Mouse (Mus musculus) retina, adult 2 months (tissue): ENCODE measurements around the gene Ilf3.

Experiments used
- DNase-seq: peaks from one replicate; pipeline ENCODE4 v3.0.0-alpha.2; 2012; ENCODE audit warnings: low read depth, low spot score

The Ilf3 gene

GRCm38 (mm10) chr9:21402764-21403253 lies 35.1 kb downstream of the Ilf3 start:
- no peak for DNase-seq

GRCm38 (mm10) chr9:21403745-21404144 lies 36.1 kb downstream of the Ilf3 start:
- no peak for DNase-seq

GRCm38 (mm10) chr9:21405525-21405924 lies 37.9 kb downstream of the Ilf3 start:
- DNase-seq = no peak

GRCm38 (mm10) chr9:21407951-21408350 lies 40.3 kb downstream of the Ilf3 start:
- no peak for DNase-seq

- DNase-seq = no peak
Observed at GRCm38 (mm10) chr9:21408624-21409023, 41.0 kb downstream of the Ilf3 start.

GRCm38 (mm10) chr9:21409592-21410317 lies 42.1 kb downstream of the Ilf3 start:
- peak; percentile 74 for DNase-seq

GRCm38 (mm10) chr9:21411669-21412550 lies 44.2 kb downstream of the Ilf3 start, which contains the start of gene Qtrt1:
Gene Qtrt1 (plus strand): TSS chr9:21411837.
- DNase-seq = peak; percentile 72

- no peak for DNase-seq
Observed at GRCm38 (mm10) chr9:21417866-21418265, 50.2 kb downstream of the Ilf3 start.

GRCm38 (mm10) chr9:21419646-21420045 lies 52.0 kb downstream of the Ilf3 start:
- DNase-seq = no peak

- peak; percentile 100 for DNase-seq
Observed at GRCm38 (mm10) chr9:21424631-21425555, 57.2 kb downstream of the Ilf3 start, which contains the start of gene Dnm2. Gene Dnm2 (plus strand): TSS chr9:21424908.

GRCm38 (mm10) chr9:21425556-21425945 lies 57.9 kb downstream of the Ilf3 start:
- DNase-seq = no peak

- no peak for DNase-seq
Observed at GRCm38 (mm10) chr9:21426013-21426412, 58.3 kb downstream of the Ilf3 start.

GRCm38 (mm10) chr9:21426525-21426924 lies 58.9 kb downstream of the Ilf3 start:
- DNase-seq = no peak

GRCm38 (mm10) chr9:21427773-21428172 lies 60.1 kb downstream of the Ilf3 start:
- no peak for DNase-seq

GRCm38 (mm10) chr9:21428178-21428577 lies 60.5 kb downstream of the Ilf3 start:
- DNase-seq = no peak

- no peak for DNase-seq
Observed at GRCm38 (mm10) chr9:21430724-21431123, 63.1 kb downstream of the Ilf3 start.

GRCm38 (mm10) chr9:21432066-21432465 lies 64.4 kb downstream of the Ilf3 start:
- no peak for DNase-seq

GRCm38 (mm10) chr9:21433766-21434165 lies 66.1 kb downstream of the Ilf3 start:
- DNase-seq = no peak

- DNase-seq = no peak
Observed at GRCm38 (mm10) chr9:21434410-21434809, 66.7 kb downstream of the Ilf3 start.

- DNase-seq = no peak
Observed at GRCm38 (mm10) chr9:21435777-21436635, 68.3 kb downstream of the Ilf3 start.
